Mouse (Mus musculus): Measurements from ENCODE around the gene Atp8a2. TPM values are rescaled to one million over a fixed set of nuclear protein-coding genes. Genes with fewer than 3 reads are reported as not detected.
A peak's percentile ranks its signal among the peaks of the same experiment; 100 is the strongest.

The Atp8a2 gene
- polyA plus RNA-seq, 1 experiment from 2014 or later = 0.25 TPM

DNA sequence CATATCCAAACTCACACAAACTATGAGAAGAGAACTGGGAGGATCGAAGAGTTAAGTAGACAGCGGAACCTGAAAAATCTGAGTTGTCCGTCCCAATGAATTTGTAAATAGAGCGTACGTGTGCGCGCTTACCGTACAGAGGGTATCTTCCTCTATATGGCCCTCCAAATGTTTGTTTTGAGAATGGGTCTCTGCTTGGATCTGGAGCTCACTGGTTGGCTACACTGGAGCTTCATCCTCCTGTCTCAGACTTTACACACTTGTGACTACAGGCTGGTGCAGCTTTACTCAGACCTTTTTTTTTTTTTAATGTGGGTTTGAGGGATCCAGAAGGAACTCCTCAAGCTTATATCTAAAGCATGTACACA lies 598.7 kb downstream of the Atp8a2 start:
- WGBS = 3% methylated on average over 8 of the region's 8 CpGs
- Histone ChIP-seq H3K9ac (replicated peaks; ENCODE audit: low read depth) (peak overlapping the region; percentile 87), H3K4me2 (replicated peaks; ENCODE audit: low read depth, low read length) (peak overlapping the region; percentile 67), H3K9me3 (ENCODE audit: low read length) (no peaks in the 10 kb centered on the region), H3K36me3 (ENCODE audit: insufficient read depth, low read length) (peaks cover 3% of the 10 kb centered on the region; the same call in 1 of the 2 replicates), H3K4me3 (ENCODE audit: low read depth, low read length) (peak overlapping the region; percentile 92), H3K4me1 (ENCODE audit: insufficient read depth, low read depth, low read length) (peaks cover 7% of the 10 kb centered on the region; the same call in 1 of the 2 replicates), H3K27ac (ENCODE audit: low read length) (peak overlapping the region; percentile 70), H3K27me3 (replicated peaks; ENCODE audit: insufficient read depth, low read length) (no peaks in the 10 kb centered on the region)
- no peak for TF ChIP-seq CTCF (IDR thresholded peaks at IDR 0.05)
- no peak for DNase-seq (ENCODE audit: low spot score)
- ATAC-seq = peak; percentile 11; the same call in 1 of the 2 replicates

DNA sequence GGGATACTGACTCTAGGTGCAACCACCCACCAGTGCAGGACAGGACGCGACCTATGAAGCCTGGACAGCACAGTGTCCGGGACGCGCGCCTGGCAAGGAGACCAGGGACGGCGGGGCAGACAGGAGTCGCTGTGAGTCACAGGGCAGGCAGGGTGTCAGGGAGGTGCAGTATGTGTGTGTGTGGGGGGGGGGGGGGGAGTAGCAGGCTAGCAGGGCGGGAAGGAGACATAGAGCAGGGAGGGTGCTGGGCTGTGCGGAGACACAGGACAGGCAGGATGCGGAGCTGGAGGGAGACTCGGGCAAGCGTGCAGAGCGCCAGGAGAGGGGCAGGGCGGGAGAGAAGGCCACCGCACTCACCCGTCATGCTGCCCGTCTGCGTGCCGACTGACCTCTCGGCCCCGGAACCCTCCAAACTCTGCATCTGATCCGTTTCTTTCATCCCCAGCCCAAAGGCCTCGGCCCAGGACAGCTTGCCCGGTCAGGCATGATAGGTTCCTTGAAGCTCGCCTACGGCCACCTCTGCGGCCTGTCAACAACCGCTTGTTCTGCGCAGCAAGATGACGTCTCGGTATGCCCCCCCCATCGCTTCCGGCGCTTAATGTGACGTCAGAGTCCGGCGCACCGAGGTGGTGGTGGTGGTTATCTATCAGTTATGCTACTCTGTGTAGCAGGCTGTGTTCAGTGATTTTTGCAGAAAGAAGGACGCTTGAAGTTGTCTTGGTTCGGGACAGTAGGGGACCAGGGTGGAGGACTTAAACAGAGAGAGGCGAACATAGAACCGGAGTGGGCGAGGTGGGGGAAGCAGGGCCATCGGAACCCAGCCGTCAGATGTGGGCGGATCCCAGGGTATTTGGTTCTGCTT lies 599.4 kb downstream of the Atp8a2 start, which contains the start of gene Cdadc1:
TSS of gene Cdadc1 (minus strand) at position 562 of the 862 bp plus-strand sequence.
- peaks cover 7% of the 10 kb centered on the region; the same call in 1 of the 2 replicates for H3K4me1 ChIP-seq (ENCODE audit: insufficient read depth, low read depth, low read length)
- H3K27ac ChIP-seq (ENCODE audit: low read length) = peak within 1 kb of the TSS; percentile 70
- H3K36me3 ChIP-seq (ENCODE audit: insufficient read depth, low read length) = peaks cover 3% of the 10 kb centered on the region; the same call in 1 of the 2 replicates
- peak within 1 kb of the TSS; percentile 67 for H3K4me2 ChIP-seq (replicated peaks; ENCODE audit: low read depth, low read length)
- DNase-seq (ENCODE audit: low spot score) (peak; percentile 89), ATAC-seq (peak; percentile 95)
- H3K9ac ChIP-seq (replicated peaks; ENCODE audit: low read depth) = peak within 1 kb of the TSS; percentile 87
- 3% methylated on average over 40 of the region's 48 CpGs for WGBS
- H3K27me3 ChIP-seq (replicated peaks; ENCODE audit: insufficient read depth, low read length) = no peaks in the 10 kb centered on the region
- TF ChIP-seq CTCF (IDR thresholded peaks at IDR 0.05) (peak; percentile 60), EP300 (IDR thresholded peaks at IDR 0.05) (no peak; the same call in 1 of the 2 replicates)
- peak within 1 kb of the TSS; percentile 92 for H3K4me3 ChIP-seq (ENCODE audit: low read depth, low read length)
- no peaks in the 10 kb centered on the region for H3K9me3 ChIP-seq (ENCODE audit: low read length)

DNA sequence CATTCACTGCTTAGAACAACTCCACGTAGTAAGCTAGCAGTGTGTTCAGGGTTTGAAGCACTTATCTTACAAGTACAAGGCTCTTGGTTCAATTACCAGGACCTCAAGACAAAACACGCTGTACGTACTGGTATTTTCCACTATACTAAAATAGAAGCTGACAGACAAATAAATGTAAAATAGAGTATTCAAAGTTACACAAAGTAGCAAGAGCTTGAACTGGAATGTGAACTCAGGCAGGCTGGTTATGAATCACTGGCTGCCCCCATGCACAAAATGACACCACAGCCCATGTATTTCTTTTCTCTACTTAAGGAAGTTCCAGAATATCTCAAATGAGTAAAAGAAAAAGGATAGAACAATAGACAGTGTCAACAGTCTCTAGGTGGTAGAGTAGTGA lies 602.0 kb downstream of the Atp8a2 start:
- Histone ChIP-seq H3K9me3 (ENCODE audit: low read length) (no peaks in the 10 kb centered on the region), H3K27ac (ENCODE audit: low read length) (no peak overlapping the region), H3K4me3 (ENCODE audit: low read depth, low read length) (no peak overlapping the region), H3K27me3 (replicated peaks; ENCODE audit: insufficient read depth, low read length) (no peaks in the 10 kb centered on the region), H3K4me2 (replicated peaks; ENCODE audit: low read depth, low read length) (no peak overlapping the region), H3K4me1 (ENCODE audit: insufficient read depth, low read depth, low read length) (peaks cover 7% of the 10 kb centered on the region; the same call in 1 of the 2 replicates), H3K9ac (replicated peaks; ENCODE audit: low read depth) (no peak overlapping the region), H3K36me3 (ENCODE audit: insufficient read depth, low read length) (peaks cover 3% of the 10 kb centered on the region; the same call in 1 of the 2 replicates)
- WGBS = 89% methylated on average over 3 of the region's 3 CpGs
- DNase-seq (ENCODE audit: low spot score) = no peak
- TF ChIP-seq EP300 (IDR thresholded peaks at IDR 0.05) (no peak), CTCF (IDR thresholded peaks at IDR 0.05) (no peak)
- no peak for ATAC-seq

DNA sequence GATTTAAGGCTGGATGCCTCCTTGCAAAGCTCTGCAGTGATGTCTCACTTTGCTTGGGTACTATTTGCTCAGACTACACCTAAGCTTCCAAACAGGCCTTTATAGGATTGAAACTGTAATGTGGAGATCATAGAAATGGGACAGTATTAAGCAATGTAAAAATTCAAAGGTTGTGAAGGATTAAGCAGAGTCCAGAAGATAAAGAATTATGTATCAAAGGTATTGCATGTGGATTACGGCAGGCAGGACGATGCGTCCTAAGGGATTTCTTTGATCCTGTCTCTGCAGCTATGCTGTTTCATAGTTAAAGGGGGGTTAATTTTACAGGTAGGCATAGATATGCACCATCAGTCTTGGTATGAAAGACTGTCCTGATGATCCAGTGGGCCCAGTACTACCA lies 604.4 kb downstream of the Atp8a2 start:
- H3K27me3 ChIP-seq (replicated peaks; ENCODE audit: insufficient read depth, low read length) = no peaks in the 10 kb centered on the region
- H3K9me3 ChIP-seq (ENCODE audit: low read length) = no peaks in the 10 kb centered on the region
- 99% methylated on average over 3 of the region's 3 CpGs for WGBS
- H3K27ac ChIP-seq (ENCODE audit: low read length) = no peak overlapping the region
- H3K4me2 ChIP-seq (replicated peaks; ENCODE audit: low read depth, low read length) = no peak overlapping the region
- H3K36me3 ChIP-seq (ENCODE audit: insufficient read depth, low read length) = peaks cover 20% of the 10 kb centered on the region; the same call in 1 of the 2 replicates
- H3K9ac ChIP-seq (replicated peaks; ENCODE audit: low read depth) = no peak overlapping the region
- TF ChIP-seq EP300 (IDR thresholded peaks at IDR 0.05) (no peak), CTCF (IDR thresholded peaks at IDR 0.05) (no peak)
- H3K4me1 ChIP-seq (ENCODE audit: insufficient read depth, low read depth, low read length) = peaks cover 7% of the 10 kb centered on the region; the same call in 1 of the 2 replicates
- H3K4me3 ChIP-seq (ENCODE audit: low read depth, low read length) = no peak overlapping the region
- ATAC-seq = no peak
- DNase-seq (ENCODE audit: low spot score) = no peak

DNA sequence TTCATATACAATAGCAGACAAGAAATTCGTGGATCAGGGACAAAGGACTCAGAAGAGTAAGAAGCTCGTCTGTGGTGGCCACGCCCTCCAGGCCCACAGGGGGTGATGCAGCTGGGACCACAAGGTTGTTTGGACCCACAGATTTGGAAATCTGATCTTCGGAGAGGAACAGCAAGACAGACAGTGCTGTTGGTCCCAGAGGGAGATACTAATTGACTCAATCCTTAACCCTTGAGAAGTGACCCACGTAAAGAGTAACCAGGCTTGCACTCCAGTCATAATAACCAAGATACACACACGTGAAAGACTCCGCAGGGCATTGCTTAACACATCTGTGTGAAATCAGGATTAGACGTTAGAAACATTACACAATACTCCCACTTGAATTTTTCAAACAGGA lies 605.1 kb downstream of the Atp8a2 start:
- H3K36me3 ChIP-seq (ENCODE audit: insufficient read depth, low read length) = peaks cover 20% of the 10 kb centered on the region; the same call in 1 of the 2 replicates
- no peak overlapping the region for H3K9ac ChIP-seq (replicated peaks; ENCODE audit: low read depth)
- no peak overlapping the region for H3K4me2 ChIP-seq (replicated peaks; ENCODE audit: low read depth, low read length)
- peaks cover 4% of the 10 kb centered on the region; the same call in 1 of the 2 replicates for H3K4me1 ChIP-seq (ENCODE audit: insufficient read depth, low read depth, low read length)
- peak; percentile 30; the same call in 1 of the 2 replicates for ATAC-seq
- no peak for TF ChIP-seq CTCF (IDR thresholded peaks at IDR 0.05)
- peak; percentile 22; the same call in 1 of the 2 replicates for TF ChIP-seq EP300 (IDR thresholded peaks at IDR 0.05)
- H3K27me3 ChIP-seq (replicated peaks; ENCODE audit: insufficient read depth, low read length) = no peaks in the 10 kb centered on the region
- no peak overlapping the region for H3K27ac ChIP-seq (ENCODE audit: low read length)
- WGBS = 71% methylated on average over 8 of the region's 8 CpGs
- no peaks in the 10 kb centered on the region for H3K9me3 ChIP-seq (ENCODE audit: low read length)
- no peak overlapping the region for H3K4me3 ChIP-seq (ENCODE audit: low read depth, low read length)
- peak; percentile 37 for DNase-seq (ENCODE audit: low spot score)

DNA sequence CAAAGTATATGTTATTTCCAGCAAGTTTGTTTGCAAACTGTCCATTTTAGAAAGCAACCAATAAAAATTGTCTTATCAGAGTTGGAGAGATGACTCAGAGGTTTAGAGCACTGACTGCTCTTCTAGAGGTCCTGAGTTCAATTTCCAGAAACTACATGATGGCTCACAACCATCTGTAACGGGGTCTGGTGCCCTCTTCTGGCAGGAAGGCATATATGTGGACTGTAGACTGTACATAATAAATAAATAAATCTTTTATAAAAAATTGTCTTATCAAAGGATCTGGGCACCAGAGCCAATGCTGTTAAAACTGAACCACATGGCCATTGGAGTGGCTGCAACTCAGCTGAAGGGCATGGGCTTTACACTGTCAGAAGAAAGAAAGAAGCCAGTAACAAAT lies 606.4 kb downstream of the Atp8a2 start:
- 65% methylated on average over 1 of the region's 1 CpGs for WGBS
- no peaks in the 10 kb centered on the region for H3K9me3 ChIP-seq (ENCODE audit: low read length)
- H3K27me3 ChIP-seq (replicated peaks; ENCODE audit: insufficient read depth, low read length) = no peaks in the 10 kb centered on the region
- ATAC-seq = no peak
- no peaks in the 10 kb centered on the region for H3K4me1 ChIP-seq (ENCODE audit: insufficient read depth, low read depth, low read length)
- no peak overlapping the region for H3K4me2 ChIP-seq (replicated peaks; ENCODE audit: low read depth, low read length)
- peak; percentile 55 for TF ChIP-seq CTCF (IDR thresholded peaks at IDR 0.05)
- TF ChIP-seq EP300 (IDR thresholded peaks at IDR 0.05) = no peak
- DNase-seq (ENCODE audit: low spot score) = no peak
- H3K36me3 ChIP-seq (ENCODE audit: insufficient read depth, low read length) = peaks cover 24% of the 10 kb centered on the region; the same call in 1 of the 2 replicates
- H3K4me3 ChIP-seq (ENCODE audit: low read depth, low read length) = no peak overlapping the region
- no peak overlapping the region for H3K9ac ChIP-seq (replicated peaks; ENCODE audit: low read depth)
- no peak overlapping the region for H3K27ac ChIP-seq (ENCODE audit: low read length)

MicroRNAs within 50 kb of the gene (microRNA counts, 519-probe panel; counts per million panel counts)
- not detected for microRNA mmu-miR-719

Small RNAs within 50 kb of the gene (microRNA-seq; reads per million reads assigned to microRNA genes)
- gene Mir719 = not detected

Other genes with a start within 250 kb of the Atp8a2 start
- gene Nupl1, start 54.3 kb upstream of the Atp8a2 start, polyA plus RNA-seq (2015; fragmentation: Nextera tagmentation; extraction: Ambion mirVana) = not detected in 2 replicates
- gene Gm49336, start 54.3 kb upstream of the Atp8a2 start, polyA plus RNA-seq (2015; fragmentation: Nextera tagmentation; extraction: Ambion mirVana) = 19.6 and 22.5 TPM in 2 replicates
- 39.7 and 42.7 TPM in 2 replicates for gene Mtmr6, start 68.0 kb upstream of the Atp8a2 start, polyA plus RNA-seq (2015; fragmentation: Nextera tagmentation; extraction: Ambion mirVana)
- 0.17 and 0.26 TPM in 2 replicates for gene Amer2, start 176.1 kb upstream of the Atp8a2 start, polyA plus RNA-seq (2015; fragmentation: Nextera tagmentation; extraction: Ambion mirVana)

Data from lung, postnatal 0 days (tissue).